In genomic region chr5:102995928-102996327, GRCm38 (mm10) we compare ENCODE assay signal across 13 mouse cellular contexts.
"Had no signal": no experiment of that assay in that cellular context is flagged by ENCODE, and none has a peak within 500 bp of the region (broad histone marks: within the 10 kb centered on the region; RNA-seq: fewer than 3 reads in every experiment).

No protein-coding gene starts in this region.

- ATAC-seq: lung, postnatal 0 days; midbrain, embryonic 13.5 days had no signal

- DNase-seq: kidney, postnatal 25 days; lung, adult 2 months; lung, postnatal 36 days; right cerebral cortex, postnatal 25 days; thymus, postnatal 14 days had no signal

- H3K4me3 ChIP-seq: limb, embryonic 10.5 days; liver, embryonic 15.5 days; midbrain, embryonic 13.5 days; myocyte; neural tube, embryonic 15.5 days had no signal

- H3K36me3 ChIP-seq: limb, embryonic 10.5 days; liver, embryonic 15.5 days had no signal

- H3K27me3 ChIP-seq: liver, embryonic 15.5 days; midbrain, embryonic 13.5 days; neural tube, embryonic 15.5 days had no signal

- H3K9me3 ChIP-seq: limb, embryonic 10.5 days; liver, embryonic 15.5 days; midbrain, embryonic 13.5 days; neural tube, embryonic 15.5 days had no signal

- H3K4me1 ChIP-seq: liver, embryonic 15.5 days; midbrain, embryonic 13.5 days had no signal

- H3K9ac ChIP-seq: liver, embryonic 15.5 days; midbrain, embryonic 13.5 days; neural tube, embryonic 15.5 days had no signal

- H3K4me2 ChIP-seq: liver, embryonic 11.5 days; liver, embryonic 15.5 days; midbrain, embryonic 13.5 days; neural tube, embryonic 15.5 days had no signal

- H3K27ac ChIP-seq: limb, embryonic 10.5 days; liver, embryonic 15.5 days; midbrain, embryonic 13.5 days; neural tube, embryonic 15.5 days; stomach, postnatal 0 days had no signal
